Mouse (Mus musculus) neural tube, embryonic 14.5 days (tissue): ENCODE measurements at regions not wholly inside any gene's neighbourhood (a gene's known extent, or its start where the extent isn't known, plus 50 kb on each side); places are given as distances from the start of the nearest gene placed in this dataset.

Experiments used
- ATAC-seq: fragments of 200-750 bp; cut with Nextera tagmentation; 2 replicates; pipeline ENCODE4 v1.8.0; 2017; ENCODE audit warnings: low read depth, mild to moderate bottlenecking, moderate TSS enrichment, moderate library complexity
- H3K27ac ChIP-seq: fragments of 300-500 bp; sonication (generic); 2 replicates; pipeline ENCODE4 v1.5.1; 2014; ENCODE audit warnings: low read depth, mild to moderate bottlenecking, control low read depth, low read length, moderate library complexity, mixed read lengths
- H3K27me3 ChIP-seq: fragments of 300-500 bp; sonication (generic); 2 replicates; pipeline ENCODE4 v1.6.1; 2014; ENCODE audit warnings: low read length; ENCODE audit not compliant: control insufficient read depth, insufficient read depth
- H3K36me3 ChIP-seq: fragments of 300-500 bp; sonication (generic); 2 replicates; pipeline ENCODE4 v1.6.1; 2014; ENCODE audit warnings: low read length, mixed read lengths; ENCODE audit not compliant: control insufficient read depth, insufficient read depth
- H3K4me1 ChIP-seq: fragments of 300-500 bp; sonication (generic); 2 replicates; pipeline ENCODE4 v1.6.1; 2014; ENCODE audit warnings: low read length; ENCODE audit not compliant: control insufficient read depth, insufficient read depth
- H3K4me2 ChIP-seq: fragments of 300-500 bp; sonication (generic); 2 replicates; pipeline ENCODE4 v1.6.1; 2014; ENCODE audit warnings: mild to moderate bottlenecking, low read depth, low read length, control low read depth
- H3K4me3 ChIP-seq: fragments of 300-500 bp; sonication (generic); 2 replicates; pipeline ENCODE4 v1.5.1; 2014; ENCODE audit warnings: low read depth, low read length, control low read depth, mixed read lengths
- H3K9ac ChIP-seq: fragments of 300-500 bp; sonication (generic); replicated peaks from 2 replicates; pipeline ENCODE4 v1.6.1; 2014; ENCODE audit warnings: low read depth, mild to moderate bottlenecking, control low read depth, low read length, mixed read lengths
- H3K9me3 ChIP-seq: fragments of 300-500 bp; sonication (generic); 2 replicates; pipeline ENCODE4 v1.6.1; 2016; ENCODE audit warnings: low read length; ENCODE audit not compliant: control insufficient read depth
- WGBS: fragments of 180-500 bp; shearing (Covaris S2); extraction: QIAGEN DNeasy Blood & Tissue Kit; methylation state at CpG from one replicate; pipeline ENCODE4 v1.1.7; 2014; 5-methylcytosine and 5-hydroxymethylcytosine counted together

- H3K4me2 ChIP-seq = no peak overlapping the region
- H3K9me3 ChIP-seq = no peaks in the 10 kb centered on the region
- H3K9ac ChIP-seq = no peak overlapping the region
- H3K4me1 ChIP-seq = peaks cover 7% of the 10 kb centered on the region; the same call in 1 of the 2 replicates
- 93% methylated on average over 12 of the region's 12 CpGs for WGBS
- H3K27ac ChIP-seq = no peak overlapping the region
- H3K36me3 ChIP-seq = no peaks in the 10 kb centered on the region
- ATAC-seq = no peak
- H3K27me3 ChIP-seq = no peaks in the 10 kb centered on the region
- H3K4me3 ChIP-seq = no peak overlapping the region
Observed at GRCm38 (mm10) chr13:60426192-60426840, 175.4 kb upstream of the Dapk1 start.

- Histone ChIP-seq H3K4me3 (no peak overlapping the region), H3K9ac (no peak overlapping the region), H3K36me3 (no peaks in the 10 kb centered on the region), H3K4me2 (no peak overlapping the region), H3K4me1 (peaks cover 7% of the 10 kb centered on the region; the same call in 1 of the 2 replicates), H3K9me3 (no peaks in the 10 kb centered on the region), H3K27ac (no peak overlapping the region), H3K27me3 (no peaks in the 10 kb centered on the region)
- WGBS = 49% methylated on average over 7 of the region's 7 CpGs
- ATAC-seq = no peak
Observed at GRCm38 (mm10) chr13:60427077-60427476, 174.7 kb upstream of the Dapk1 start.

- no peak overlapping the region for H3K9ac ChIP-seq
- H3K4me3 ChIP-seq = no peak overlapping the region
- no peaks in the 10 kb centered on the region for H3K36me3 ChIP-seq
- no peak for ATAC-seq
- no peaks in the 10 kb centered on the region for H3K27me3 ChIP-seq
- WGBS = 18% methylated on average over 12 of the region's 12 CpGs
- peak overlapping the region; percentile 18; the same call in 1 of the 2 replicates for H3K4me2 ChIP-seq
- H3K4me1 ChIP-seq = peaks cover 7% of the 10 kb centered on the region; the same call in 1 of the 2 replicates
- H3K9me3 ChIP-seq = no peaks in the 10 kb centered on the region
- no peak overlapping the region for H3K27ac ChIP-seq
Observed at GRCm38 (mm10) chr13:60427755-60428385, 173.9 kb upstream of the Dapk1 start.

- 78% methylated on average over 3 of the region's 3 CpGs for WGBS
- ATAC-seq = no peak
- no peak overlapping the region for H3K9ac ChIP-seq
Observed at GRCm38 (mm10) chr13:60429148-60429547, 172.6 kb upstream of the Dapk1 start.

GRCm38 (mm10) chr13:60431412-60431811 lies 170.3 kb upstream of the Dapk1 start:
- WGBS = 88% methylated on average over 8 of the region's 8 CpGs
- ATAC-seq = no peak
- H3K4me1 ChIP-seq = peaks cover 7% of the 10 kb centered on the region; the same call in 1 of the 2 replicates
- H3K36me3 ChIP-seq = no peaks in the 10 kb centered on the region
- H3K27me3 ChIP-seq = no peaks in the 10 kb centered on the region
- no peaks in the 10 kb centered on the region for H3K9me3 ChIP-seq
- no peak overlapping the region for H3K4me2 ChIP-seq
- H3K9ac ChIP-seq = no peak overlapping the region
- H3K27ac ChIP-seq = no peak overlapping the region
- H3K4me3 ChIP-seq = no peak overlapping the region

More at GRCm38 (mm10) chr13:60429148-60429547, 172.6 kb upstream of the Dapk1 start:
- no peaks in the 10 kb centered on the region for H3K36me3 ChIP-seq
- H3K27ac ChIP-seq = no peak overlapping the region
- no peak overlapping the region for H3K4me3 ChIP-seq
- no peaks in the 10 kb centered on the region for H3K9me3 ChIP-seq
- H3K27me3 ChIP-seq = no peaks in the 10 kb centered on the region
- H3K4me1 ChIP-seq = peaks cover 7% of the 10 kb centered on the region; the same call in 1 of the 2 replicates
- no peak overlapping the region for H3K4me2 ChIP-seq

GRCm38 (mm10) chr13:60434221-60435210 lies 167.2 kb upstream of the Dapk1 start:
- Histone ChIP-seq H3K9me3 (no peaks in the 10 kb centered on the region), H3K9ac (no peak overlapping the region), H3K27ac (no peak overlapping the region), H3K4me1 (no peaks in the 10 kb centered on the region), H3K27me3 (no peaks in the 10 kb centered on the region), H3K36me3 (no peaks in the 10 kb centered on the region), H3K4me2 (no peak overlapping the region), H3K4me3 (no peak overlapping the region)
- WGBS = 69% methylated on average over 11 of the region's 11 CpGs
- ATAC-seq = no peak

GRCm38 (mm10) chr13:60435333-60435732 lies 166.4 kb upstream of the Dapk1 start:
- H3K27ac ChIP-seq = no peak overlapping the region
- WGBS = 78% methylated on average over 5 of the region's 5 CpGs
- no peak overlapping the region for H3K9ac ChIP-seq
- H3K4me1 ChIP-seq = no peaks in the 10 kb centered on the region
- H3K4me3 ChIP-seq = no peak overlapping the region
- no peak overlapping the region for H3K4me2 ChIP-seq
- no peaks in the 10 kb centered on the region for H3K36me3 ChIP-seq
- H3K27me3 ChIP-seq = no peaks in the 10 kb centered on the region
- no peaks in the 10 kb centered on the region for H3K9me3 ChIP-seq
- ATAC-seq = no peak

GRCm38 (mm10) chr13:60438177-60438576 lies 163.6 kb upstream of the Dapk1 start:
- 91% methylated on average over 2 of the region's 2 CpGs for WGBS
- Histone ChIP-seq H3K9me3 (no peaks in the 10 kb centered on the region), H3K4me1 (no peaks in the 10 kb centered on the region), H3K27ac (no peak overlapping the region), H3K36me3 (no peaks in the 10 kb centered on the region), H3K4me2 (no peak overlapping the region), H3K27me3 (no peaks in the 10 kb centered on the region), H3K9ac (no peak overlapping the region), H3K4me3 (no peak overlapping the region)
- ATAC-seq = no peak
